Mouse (Mus musculus): ENCODE results near the gene Tpo.

- TF ChIP-seq CTCF (IDR thresholded peaks at IDR 0.05; ENCODE audit: insufficient read depth, low read depth, low read length) (no peak), POLR2A (IDR thresholded peaks at IDR 0.05; ENCODE audit: insufficient read depth, low read depth, low read length) (no peak)
Observed at GRCm38 (mm10) chr12:30083971-30084370, 48.5 kb downstream of the Tpo start.

All from olfactory bulb, adult 2 months (tissue).